Mouse (Mus musculus): ENCODE data around the gene Uts2b.
"Not testable (repeated sequence)": the region's sequence is repeated elsewhere in the genome, so short reads cannot be mapped to it uniquely, and the experiment has no call there.

Uts2b gene

GRCm38 (mm10) chr16:27375318-27375717 is 5.3 kb upstream of the Uts2b start:
- no peak for DNase-seq (ENCODE audit: low spot score in 2 of 2)

DNA sequence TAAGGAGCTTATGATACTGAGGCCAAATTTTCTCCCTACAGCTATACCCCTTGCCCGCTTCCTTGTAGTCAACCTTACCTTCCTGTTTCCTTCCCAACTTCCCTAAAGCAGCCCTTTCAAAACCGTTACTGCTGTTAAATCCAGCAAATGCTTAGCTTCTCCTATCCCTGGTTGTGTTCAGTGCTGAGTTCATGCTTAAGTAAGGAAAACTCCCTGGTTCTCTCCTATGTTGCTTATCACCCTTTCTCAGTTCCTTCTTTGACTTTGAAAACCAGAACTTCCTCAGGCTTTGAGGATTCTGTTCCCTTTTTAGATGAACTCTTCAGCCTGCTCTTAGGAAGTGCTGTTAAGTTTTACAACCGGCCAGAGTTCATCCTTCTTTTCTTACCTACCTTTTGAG is 4.1 kb upstream of the Uts2b start:
- no peak for DNase-seq (ENCODE audit: low spot score in 2 of 2)

DNA sequence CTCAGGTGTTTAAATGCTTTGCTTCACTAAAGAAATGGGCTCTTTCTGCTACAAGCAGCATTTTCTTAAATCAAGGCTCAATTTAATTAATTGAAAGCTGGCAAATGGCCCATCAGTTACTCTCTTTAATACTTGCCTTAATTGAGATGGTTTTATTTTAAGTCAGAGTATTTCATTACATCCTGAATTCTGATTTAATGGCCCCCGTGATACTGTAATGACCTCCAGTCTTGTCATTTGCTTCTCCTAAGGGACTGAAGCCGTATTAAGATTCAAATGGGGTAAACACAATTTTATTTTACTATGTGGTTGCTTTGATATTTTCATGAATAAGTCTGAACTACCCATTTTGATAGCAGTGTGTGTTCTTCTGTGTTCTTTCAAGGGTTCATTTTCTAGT is 661 bp upstream of the Uts2b start:
- no peak for DNase-seq (ENCODE audit: low spot score in 2 of 2)

DNA sequence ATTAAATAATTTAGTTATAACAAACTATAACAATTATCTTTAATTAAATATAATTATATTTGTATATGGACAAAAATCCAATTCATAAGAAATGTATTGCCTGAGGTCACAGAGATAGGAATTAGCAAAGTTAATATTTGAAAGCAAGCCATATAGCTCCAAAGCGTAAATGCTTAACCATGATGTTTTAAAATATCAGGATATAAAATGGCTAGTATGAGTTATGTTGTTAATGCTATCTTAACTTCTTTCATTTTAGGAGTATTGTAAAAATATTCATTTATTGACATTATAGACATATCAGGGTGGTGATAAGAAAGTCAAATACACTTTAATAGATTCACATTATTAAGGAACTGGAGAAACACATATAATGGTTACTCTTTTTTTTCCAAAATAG is 10.0 kb downstream of the Uts2b start:
- DNase-seq (ENCODE audit: low spot score in 2 of 2), result no peak

DNA sequence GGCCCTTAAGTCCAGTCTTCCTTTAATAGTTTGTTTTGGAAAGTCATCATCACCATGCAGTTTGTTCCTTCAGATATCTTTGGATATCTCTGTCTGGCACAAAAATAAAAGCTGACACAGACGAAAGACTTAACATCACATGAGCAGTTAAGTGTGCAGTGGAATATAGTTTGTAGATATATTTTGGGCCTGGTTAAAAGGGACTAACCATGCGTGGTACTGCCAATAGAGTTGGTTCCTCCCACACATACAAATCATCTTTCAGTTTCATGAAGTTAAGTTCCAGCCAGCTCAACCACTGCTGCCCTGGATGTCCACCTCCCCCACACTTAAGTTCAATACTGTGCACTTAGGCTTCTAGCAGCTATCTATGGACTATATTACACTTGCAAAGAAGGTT is 15.6 kb downstream of the Uts2b start:
- DNase-seq (ENCODE audit: low spot score in 2 of 2), result no peak

GRCm38 (mm10) chr16:27349878-27350532 is 20.0 kb downstream of the Uts2b start:
- no peak for DNase-seq (ENCODE audit: low spot score in 2 of 2)

GRCm38 (mm10) chr16:27349235-27349634 is 20.8 kb downstream of the Uts2b start:
- DNase-seq (ENCODE audit: low spot score in 2 of 2), result no peak

- DNase-seq (ENCODE audit: low spot score in 2 of 2), result no peak
These were observed 21.7 kb downstream of the Uts2b start for GRCm38 (mm10) chr16:27348359-27348758.

- DNase-seq (ENCODE audit: low spot score in 2 of 2), result no peak
These were observed 22.5 kb downstream of the Uts2b start for GRCm38 (mm10) chr16:27347521-27347920.

- no peak for DNase-seq (ENCODE audit: low spot score in 2 of 2)
These were observed 43.6 kb downstream of the Uts2b start for GRCm38 (mm10) chr16:27326463-27326862.

- no peak for DNase-seq (ENCODE audit: low spot score in 2 of 2)
These were observed 48.0 kb downstream of the Uts2b start for GRCm38 (mm10) chr16:27322047-27322446.

DNA sequence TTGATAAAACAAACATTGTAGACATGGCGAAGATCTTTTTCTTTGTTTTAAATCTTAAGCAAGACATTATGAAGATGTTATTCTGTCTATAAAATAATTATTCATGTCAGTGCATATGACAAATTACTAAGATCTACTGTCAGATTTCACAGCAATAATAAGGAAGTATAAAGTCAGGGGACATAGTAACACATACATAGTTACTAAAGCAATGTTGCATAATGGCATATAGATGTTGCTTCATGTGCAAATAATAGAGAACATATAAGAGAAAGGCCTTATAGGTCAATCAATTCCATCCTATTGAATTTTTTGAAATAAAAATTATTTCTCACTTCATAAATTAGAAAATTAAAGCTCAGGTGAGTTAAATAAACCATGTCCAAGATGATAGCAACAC is 50.9 kb downstream of the Uts2b start:
- DNase-seq (ENCODE audit: low spot score in 2 of 2), result no peak

GRCm38 (mm10) chr16:27307189-27307588 is 62.9 kb downstream of the Uts2b start, which contains the start of gene Ostn:
Ostn (plus strand) TSS chr16:27307489.
- not testable (repeated sequence) for DNase-seq (ENCODE audit: low spot score in 2 of 2)
